8 mouse cellular contexts compared by ENCODE assay signal in the genomic region with DNA sequence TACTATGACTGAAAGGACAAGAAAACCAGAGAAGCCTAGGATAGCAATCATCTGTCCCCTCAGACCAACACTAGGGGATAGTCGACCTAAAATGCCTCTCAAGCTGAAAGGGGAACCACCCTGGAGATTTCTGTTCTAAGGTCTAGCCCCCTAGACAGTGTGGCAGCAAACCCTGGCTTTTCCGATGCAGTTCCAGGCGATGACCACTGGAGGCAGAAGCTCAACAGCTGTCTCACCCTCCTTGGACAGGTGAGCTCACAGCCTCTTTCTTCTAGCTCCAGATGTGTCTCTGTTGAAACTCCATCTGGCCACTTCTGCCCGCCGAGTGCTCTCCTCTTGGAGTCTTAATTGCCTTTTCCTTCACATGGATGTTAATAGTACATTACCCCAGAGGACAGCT.
DNase-seq lines count a peak whose midpoint lies in the region; ATAC-seq and TF ChIP-seq lines count a peak whose summit lies in the region.

No protein-coding gene starts in this region.

- no peak overlapping the region for H3K9ac ChIP-seq in forebrain, postnatal 0 days
- no peak overlapping the region for H3K9ac ChIP-seq in forebrain, embryonic 16.5 days (replicated peaks; ENCODE audit: low read depth, low read length)
- H3K9ac ChIP-seq in neural tube, embryonic 15.5 days (replicated peaks): no peak overlapping the region

- H3K4me2 ChIP-seq in forebrain, postnatal 0 days (ENCODE audit: low read depth): no peak overlapping the region
- H3K4me2 ChIP-seq in forebrain, embryonic 16.5 days (ENCODE audit: low read length): no peak overlapping the region
- no peak overlapping the region for H3K4me2 ChIP-seq in neural tube, embryonic 15.5 days

- H3K4me1 ChIP-seq in forebrain, postnatal 0 days (ENCODE audit: insufficient read depth): no peaks in the 10 kb centered on the region
- H3K4me1 ChIP-seq in forebrain, embryonic 16.5 days (replicated peaks; ENCODE audit: control insufficient read depth, insufficient read depth, low read length): no peaks in the 10 kb centered on the region; the same call in 1 of the 2 replicates
- H3K4me1 ChIP-seq in testis, adult 2 months (ENCODE audit: control insufficient read depth, insufficient read depth, low read length): no peaks in the 10 kb centered on the region
- no peaks in the 10 kb centered on the region for H3K4me1 ChIP-seq in neural tube, embryonic 15.5 days

- no peaks in the 10 kb centered on the region for H3K9me3 ChIP-seq in forebrain, postnatal 0 days (ENCODE audit: low read length)
- H3K9me3 ChIP-seq in forebrain, embryonic 16.5 days (ENCODE audit: control insufficient read depth, low read length): no peaks in the 10 kb centered on the region
- no peaks in the 10 kb centered on the region for H3K9me3 ChIP-seq in neural tube, embryonic 15.5 days (replicated peaks)

- no peak for TF ChIP-seq POLR2A in testis, adult 2 months (IDR thresholded peaks at IDR 0.05; ENCODE audit: control insufficient read depth, low read depth, low read length)

- peak; percentile 32 for DNase-seq in forebrain, postnatal 0 days
- no peak for DNase-seq in testis, postnatal 14 days (ENCODE audit: low spot score)
- peak; percentile 51 for DNase-seq in embryo, embryonic 11 days
- peak; percentile 47 for DNase-seq in kidney, postnatal 14 days

- peak; percentile 69 for TF ChIP-seq CTCF in forebrain, postnatal 0 days (IDR thresholded peaks at IDR 0.05; ENCODE audit: low read depth)
- peak; percentile 70; the same call in 1 of the 2 replicates for TF ChIP-seq CTCF in testis, adult 2 months (IDR thresholded peaks at IDR 0.05; ENCODE audit: control insufficient read depth, insufficient read depth, insufficient replicate concordance, low read depth, low read length)

- H3K27me3 ChIP-seq in forebrain, postnatal 0 days (ENCODE audit: insufficient read depth, low read length): no peaks in the 10 kb centered on the region
- no peaks in the 10 kb centered on the region for H3K27me3 ChIP-seq in forebrain, embryonic 16.5 days (replicated peaks; ENCODE audit: control insufficient read depth, insufficient read depth, low read length)
- no peaks in the 10 kb centered on the region for H3K27me3 ChIP-seq in testis, adult 2 months (ENCODE audit: control insufficient read depth, insufficient read depth, low read length)
- H3K27me3 ChIP-seq in neural tube, embryonic 15.5 days (replicated peaks): no peaks in the 10 kb centered on the region

- ATAC-seq in forebrain, postnatal 0 days: peak; percentile 42; the same call in 1 of the 2 replicates
- ATAC-seq in forebrain, embryonic 16.5 days: no peak
- ATAC-seq in neural tube, embryonic 15.5 days (ENCODE audit: low FRiP score): peak; percentile 50; the same call in 1 of the 2 replicates
- no peak for ATAC-seq in monocyte, adult 5-6 weeks (replicated peaks; ENCODE audit: insufficient number of reproducible peaks, low FRiP score, low TSS enrichment, poor library complexity, severe bottlenecking)

- WGBS in forebrain, postnatal 0 days: 57% methylated on average over 5 of the region's 5 CpGs
- WGBS in forebrain, embryonic 16.5 days: 58% methylated on average over 5 of the region's 5 CpGs
- 52% methylated on average over 5 of the region's 5 CpGs for WGBS in neural tube, embryonic 15.5 days

- H3K36me3 ChIP-seq in forebrain, postnatal 0 days (ENCODE audit: insufficient read depth): peaks cover 52% of the 10 kb centered on the region
- peaks cover 13% of the 10 kb centered on the region for H3K36me3 ChIP-seq in forebrain, embryonic 16.5 days (ENCODE audit: control insufficient read depth, insufficient read depth)
- H3K36me3 ChIP-seq in testis, adult 2 months (ENCODE audit: control insufficient read depth, insufficient read depth, low read length): no peaks in the 10 kb centered on the region
- peaks cover 34% of the 10 kb centered on the region for H3K36me3 ChIP-seq in neural tube, embryonic 15.5 days

- H3K27ac ChIP-seq in forebrain, postnatal 0 days (ENCODE audit: low read depth, low read length): no peak overlapping the region
- H3K27ac ChIP-seq in forebrain, embryonic 16.5 days (ENCODE audit: low read length): no peak overlapping the region
- H3K27ac ChIP-seq in testis, adult 2 months (ENCODE audit: control insufficient read depth, insufficient read depth, low read depth, low read length): no peak overlapping the region
- H3K27ac ChIP-seq in neural tube, embryonic 15.5 days (replicated peaks): no peak overlapping the region

- no peak overlapping the region for H3K4me3 ChIP-seq in forebrain, postnatal 0 days (ENCODE audit: low read depth, low read length)
- H3K4me3 ChIP-seq in forebrain, embryonic 16.5 days (replicated peaks; ENCODE audit: low read length): no peak overlapping the region
- H3K4me3 ChIP-seq in testis, adult 2 months (ENCODE audit: control insufficient read depth, low read depth, low read length): no peak overlapping the region
- H3K4me3 ChIP-seq in neural tube, embryonic 15.5 days (replicated peaks): no peak overlapping the region

Comparison
In these comparisons a context has a peak if more than half of its experiments do, and no peak if none do; other contexts are left out.
1. ATAC-seq: peak in forebrain, postnatal 0 days (single experiment) and neural tube, embryonic 15.5 days (single experiment); none in forebrain, embryonic 16.5 days (single experiment) and monocyte, adult 5-6 weeks (single experiment).